Mouse (Mus musculus): ENCODE measurements around the gene Fbxo45. TPM values are rescaled to one million over a fixed set of nuclear protein-coding genes. Genes with fewer than 3 reads are reported as not detected.
A peak's percentile ranks its signal among the peaks of the same experiment; 100 is the strongest.

The Fbxo45 gene
- total RNA-seq, 4 experiments from 2014 or later, result 16.8 to 20.1 (median 19.2) TPM

GRCm38 (mm10) chr16:32202681-32203080 is 44.3 kb downstream of the Fbxo45 start:
- DNase-seq, result peak; percentile 53

- no peak for DNase-seq
Observed at GRCm38 (mm10) chr16:32201004-32201325, 46.0 kb downstream of the Fbxo45 start.

- DNase-seq, result no peak
Observed at GRCm38 (mm10) chr16:32200256-32201003, 46.5 kb downstream of the Fbxo45 start.

- peak; percentile 28 for DNase-seq
Observed at GRCm38 (mm10) chr16:32190011-32190441, 56.9 kb downstream of the Fbxo45 start.

- no peak for DNase-seq
Observed at GRCm38 (mm10) chr16:32189109-32189508, 57.8 kb downstream of the Fbxo45 start.

- DNase-seq, result no peak
Observed at GRCm38 (mm10) chr16:32186056-32186455, 60.9 kb downstream of the Fbxo45 start.

Small RNAs within 50 kb of the gene (microRNA-seq; reads per million reads assigned to microRNA genes)
- 0 reads per million in 2 experiments for gene Mir1946a

Other genes starting within 250 kb of the Fbxo45 start
- 10 to 100 TPM; 23.8 to 28.2 (median 25.8) TPM for gene Senp5, start 243.9 kb downstream of the Fbxo45 start, total RNA-seq (2022)
- 10 to 100 TPM; 54.5 to 62.5 (median 60.6) TPM for gene Pak2, start 167.8 kb downstream of the Fbxo45 start, total RNA-seq (2022)
- 10 to 100 TPM; 25.3 to 39.8 (median 33.4) TPM for gene Pigx, start 147.4 kb downstream of the Fbxo45 start, total RNA-seq (2022)
- gene Cep19, start 147.4 kb downstream of the Fbxo45 start, total RNA-seq (2022), result 10 to 100 TPM; 10.3 to 19.0 (median 14.6) TPM
- gene Nrros, start 81.6 kb downstream of the Fbxo45 start, total RNA-seq (2022), result 1 to 10 TPM; 5.5 to 9.9 (median 8.4) TPM
- not detected for gene Bex6, start 67.3 kb downstream of the Fbxo45 start, total RNA-seq (2022)
- 10 to 100 TPM; 13.0 to 17.8 (median 14.9) TPM for gene Wdr53, start 69 bp upstream of the Fbxo45 start, total RNA-seq (2022)
- not detected for gene Smco1, start 24.3 kb upstream of the Fbxo45 start, total RNA-seq (2022)
- 10 to 100 TPM; 24.5 to 30.2 (median 26.0) TPM for gene Rnf168, start 30.3 kb upstream of the Fbxo45 start, total RNA-seq (2022)
- 10 to 100 TPM; 58.8 to 79.6 (median 69.9) TPM for gene Ubxn7, start 85.1 kb upstream of the Fbxo45 start, total RNA-seq (2022)
- under 1 TPM; 0.37 to 0.91 (median 0.45) TPM for gene Tm4sf19, start 153.3 kb upstream of the Fbxo45 start, total RNA-seq (2022)
- gene Tctex1d2, start 172.5 kb upstream of the Fbxo45 start, total RNA-seq (2022), result 10 to 100 TPM in 2 of 4 experiments, 1 to 10 TPM in 2; 7.2 to 13.8 (median 9.2) TPM
- gene Pcyt1a, start 183.8 kb upstream of the Fbxo45 start, total RNA-seq (2022), result 100 to 1,000 TPM in 1 of 4 experiments, 10 to 100 TPM in 3; 78.1 to 103 (median 87.3) TPM
- gene Slc51a, start 240.7 kb upstream of the Fbxo45 start, total RNA-seq (2022), result under 1 TPM; 0.22 to 0.34 (median 0.27) TPM
- gene Zdhhc19, start 249.1 kb upstream of the Fbxo45 start, total RNA-seq (2022), result not detected